Mouse (Mus musculus) neural tube, embryonic 14.5 days (tissue): ENCODE results near the gene Tpm4. TPM values are rescaled to one million over a fixed set of nuclear protein-coding genes. Genes with fewer than 3 reads are reported as not detected.

Source experiments
- ATAC-seq: fragments of 200-750 bp; cut with Nextera tagmentation; 2 replicates; pipeline ENCODE4 v1.8.0; 2017; ENCODE audit warnings: low read depth, mild to moderate bottlenecking, moderate TSS enrichment, moderate library complexity
- H3K27ac ChIP-seq: fragments of 300-500 bp; sonication (generic); 2 replicates; pipeline ENCODE4 v1.5.1; 2014; ENCODE audit warnings: low read depth, mild to moderate bottlenecking, control low read depth, low read length, moderate library complexity, mixed read lengths
- H3K27me3 ChIP-seq: fragments of 300-500 bp; sonication (generic); 2 replicates; pipeline ENCODE4 v1.6.1; 2014; ENCODE audit warnings: low read length; ENCODE audit not compliant: control insufficient read depth, insufficient read depth
- H3K36me3 ChIP-seq: fragments of 300-500 bp; sonication (generic); 2 replicates; pipeline ENCODE4 v1.6.1; 2014; ENCODE audit warnings: low read length, mixed read lengths; ENCODE audit not compliant: control insufficient read depth, insufficient read depth
- H3K4me1 ChIP-seq: fragments of 300-500 bp; sonication (generic); 2 replicates; pipeline ENCODE4 v1.6.1; 2014; ENCODE audit warnings: low read length; ENCODE audit not compliant: control insufficient read depth, insufficient read depth
- H3K4me2 ChIP-seq: fragments of 300-500 bp; sonication (generic); 2 replicates; pipeline ENCODE4 v1.6.1; 2014; ENCODE audit warnings: mild to moderate bottlenecking, low read depth, low read length, control low read depth
- H3K4me3 ChIP-seq: fragments of 300-500 bp; sonication (generic); 2 replicates; pipeline ENCODE4 v1.5.1; 2014; ENCODE audit warnings: low read depth, low read length, control low read depth, mixed read lengths
- H3K9ac ChIP-seq: fragments of 300-500 bp; sonication (generic); replicated peaks from 2 replicates; pipeline ENCODE4 v1.6.1; 2014; ENCODE audit warnings: low read depth, mild to moderate bottlenecking, control low read depth, low read length, mixed read lengths
- H3K9me3 ChIP-seq: fragments of 300-500 bp; sonication (generic); 2 replicates; pipeline ENCODE4 v1.6.1; 2016; ENCODE audit warnings: low read length; ENCODE audit not compliant: control insufficient read depth
- WGBS: fragments of 180-500 bp; shearing (Covaris S2); extraction: QIAGEN DNeasy Blood & Tissue Kit; methylation state at CpG from one replicate; pipeline ENCODE4 v1.1.7; 2014; 5-methylcytosine and 5-hydroxymethylcytosine counted together
- polyA plus RNA-seq: library from polyadenylated mRNA; unstranded; fragments of >200 nt; fragmentation: Nextera tagmentation; extraction: Ambion mirVana; gene quantifications from 2 replicates; pipeline ENCODE4 v1.2.1, GENCODE M21; 2014

Gene Tpm4
- polyA plus RNA-seq, 1 experiment from 2014 or later, result 102 TPM

DNA sequence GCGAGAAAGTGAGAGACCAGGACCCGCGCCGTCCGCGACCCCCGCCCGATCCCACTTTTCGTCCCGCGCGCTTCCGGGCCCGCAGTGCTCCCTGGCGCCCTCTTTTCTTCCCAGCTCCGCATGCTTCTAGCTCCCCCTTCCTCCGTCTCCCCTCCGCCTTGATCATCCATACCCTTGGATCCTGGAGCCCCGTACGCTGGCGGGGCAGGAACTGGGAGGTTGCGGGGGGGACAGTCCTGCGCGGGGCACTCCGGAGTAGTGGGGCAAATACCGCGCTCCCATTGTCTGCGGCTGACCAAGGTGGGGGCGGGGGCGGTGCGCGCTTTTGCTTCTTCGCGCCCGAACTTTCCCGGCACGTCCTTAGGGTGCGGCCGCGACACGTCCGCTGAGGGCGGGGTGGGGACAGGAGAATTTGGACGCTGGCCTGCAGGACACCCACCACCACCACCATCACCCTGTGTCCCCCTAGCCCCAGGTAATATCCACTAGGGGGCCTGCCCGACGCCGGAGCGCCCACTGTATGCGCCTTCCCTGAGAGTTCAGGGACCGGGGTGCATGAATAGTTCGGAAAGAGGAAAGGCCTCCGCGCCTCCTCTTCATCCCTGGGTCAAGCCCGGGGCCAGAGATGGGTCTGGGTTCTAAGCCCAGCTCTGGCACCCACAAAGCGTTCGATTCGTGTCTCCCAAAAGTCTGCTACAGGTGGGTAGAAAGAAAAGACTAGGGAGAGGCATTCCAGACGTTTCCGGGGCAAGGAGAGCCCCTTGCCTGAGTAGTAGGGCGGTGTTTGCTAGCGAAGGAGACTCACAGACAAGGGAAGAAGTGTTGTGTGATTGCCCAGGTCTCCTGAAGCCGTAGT is 899 bp downstream of the Tpm4 start:
- H3K9me3 ChIP-seq, result no peaks in the 10 kb centered on the region
- 0 out of 2 replicates have a peak, but pooled peaks cover 4% of the 10 kb centered on the region for H3K4me1 ChIP-seq
- H3K4me2 ChIP-seq, result peak overlapping the region; percentile 73
- H3K36me3 ChIP-seq, result peaks cover 8% of the 10 kb centered on the region; the same call in 1 of the 2 replicates
- WGBS, result under 1% methylated on average over 54 of the region's 62 CpGs
- peak overlapping the region; percentile 81 for H3K4me3 ChIP-seq
- peak overlapping the region; percentile 90 for H3K9ac ChIP-seq
- no peaks in the 10 kb centered on the region for H3K27me3 ChIP-seq
- peak; percentile 79 for ATAC-seq
- H3K27ac ChIP-seq, result peak overlapping the region; percentile 68

DNA sequence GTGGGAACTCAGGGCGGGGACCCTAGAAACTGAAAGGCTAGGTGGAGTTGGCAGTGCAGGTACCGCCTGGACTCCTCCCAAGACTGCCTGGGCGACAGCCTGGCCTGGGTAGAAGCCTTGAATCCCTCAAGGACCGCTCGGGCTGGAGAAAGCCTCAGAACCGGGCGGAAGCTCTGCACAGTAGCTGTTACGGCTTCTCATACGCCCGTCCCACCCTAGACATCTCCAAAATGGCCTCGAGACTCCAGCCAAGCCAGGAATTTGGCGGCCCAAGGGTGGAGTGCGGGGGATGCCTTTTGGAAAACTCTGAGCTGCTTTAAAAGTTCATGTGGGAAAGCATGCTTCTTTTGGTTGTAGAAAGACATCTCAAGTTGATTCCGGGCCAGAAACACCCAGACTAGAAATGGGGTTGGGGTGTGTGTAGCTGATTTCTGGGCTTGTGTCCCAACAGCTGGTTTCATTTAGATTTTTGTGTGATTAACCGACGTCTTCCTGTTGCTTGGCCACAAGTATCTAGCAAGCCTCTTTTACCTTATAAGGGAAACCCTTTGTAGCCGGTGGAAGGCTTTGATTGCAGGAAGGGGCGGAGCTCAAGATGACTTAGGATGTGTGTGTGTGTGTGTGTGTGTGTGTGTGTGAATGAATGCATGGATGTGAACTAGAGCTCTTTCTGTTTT is 1.7 kb downstream of the Tpm4 start:
- peak overlapping the region; percentile 81 for H3K4me3 ChIP-seq
- whole genome bisulfite sequencing, result 1% methylated on average over 18 of the region's 18 CpGs

DNA sequence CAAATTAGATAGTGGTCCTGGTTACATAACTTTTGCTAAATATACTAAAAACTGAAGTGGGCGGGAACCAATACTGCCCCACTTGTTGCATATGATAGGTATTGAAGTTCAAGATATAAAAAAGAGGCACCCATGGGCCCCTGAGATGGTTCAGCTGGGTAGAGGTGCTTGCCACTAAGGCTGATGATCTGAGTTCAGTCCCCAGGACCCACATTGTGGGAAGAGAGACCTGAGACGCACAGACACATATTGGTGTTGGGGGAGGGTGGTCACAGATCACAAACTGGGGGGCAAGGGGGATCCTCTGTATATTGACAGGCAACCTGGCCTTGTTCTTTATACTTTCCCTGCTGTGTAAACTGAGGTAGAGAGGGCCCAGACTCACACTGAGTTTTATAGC is 2.7 kb downstream of the Tpm4 start:
- Histone ChIP-seq H3K9ac (no peak overlapping the region), H3K4me3 (no peak overlapping the region), H3K9me3 (no peaks in the 10 kb centered on the region), H3K4me2 (no peak overlapping the region), H3K36me3 (peaks cover 18% of the 10 kb centered on the region), H3K27ac (no peak overlapping the region), H3K27me3 (no peaks in the 10 kb centered on the region), H3K4me1 (0 out of 2 replicates have a peak, but pooled peaks cover 4% of the 10 kb centered on the region)
- no peak for ATAC-seq
- WGBS, result 97% methylated on average over 2 of the region's 2 CpGs

More for the DNA sequence above, 1.7 kb downstream of the Tpm4 start:
- H3K4me1 ChIP-seq, result 0 out of 2 replicates have a peak, but pooled peaks cover 4% of the 10 kb centered on the region
- H3K27me3 ChIP-seq, result no peaks in the 10 kb centered on the region
- peak; percentile 32; the same call in 1 of the 2 replicates for ATAC-seq
- peaks cover 14% of the 10 kb centered on the region for H3K36me3 ChIP-seq
- H3K9ac ChIP-seq, result peak overlapping the region; percentile 90
- peak overlapping the region; percentile 73 for H3K4me2 ChIP-seq
- no peaks in the 10 kb centered on the region for H3K9me3 ChIP-seq
- peak overlapping the region; percentile 68 for H3K27ac ChIP-seq

DNA sequence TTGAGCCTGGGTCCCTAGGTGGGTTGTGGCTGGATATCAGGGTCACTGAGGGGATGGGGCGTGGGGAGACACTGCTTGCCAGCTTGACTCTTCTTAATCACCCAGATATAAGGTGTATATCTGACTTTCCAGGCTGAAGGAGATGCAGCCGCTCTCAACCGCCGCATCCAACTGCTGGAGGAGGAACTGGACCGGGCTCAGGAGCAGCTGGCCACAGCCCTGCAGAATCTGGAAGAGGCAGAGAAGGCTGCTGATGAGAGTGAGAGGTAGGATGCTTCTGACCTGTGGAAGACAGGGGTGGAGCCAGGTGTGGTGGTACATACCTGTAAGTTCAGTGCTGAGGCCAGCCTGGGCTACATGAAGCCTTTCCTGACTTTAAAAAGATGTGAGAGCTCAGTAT is 3.7 kb downstream of the Tpm4 start:
- H3K4me1 ChIP-seq, result 0 out of 2 replicates have a peak, but pooled peaks cover 4% of the 10 kb centered on the region
- no peak overlapping the region for H3K27ac ChIP-seq
- no peak overlapping the region for H3K9ac ChIP-seq
- ATAC-seq, result no peak
- 96% methylated on average over 5 of the region's 5 CpGs for WGBS
- H3K27me3 ChIP-seq, result no peaks in the 10 kb centered on the region
- no peak overlapping the region for H3K4me3 ChIP-seq
- H3K4me2 ChIP-seq, result no peak overlapping the region
- H3K36me3 ChIP-seq, result peaks cover 19% of the 10 kb centered on the region
- no peaks in the 10 kb centered on the region for H3K9me3 ChIP-seq

DNA sequence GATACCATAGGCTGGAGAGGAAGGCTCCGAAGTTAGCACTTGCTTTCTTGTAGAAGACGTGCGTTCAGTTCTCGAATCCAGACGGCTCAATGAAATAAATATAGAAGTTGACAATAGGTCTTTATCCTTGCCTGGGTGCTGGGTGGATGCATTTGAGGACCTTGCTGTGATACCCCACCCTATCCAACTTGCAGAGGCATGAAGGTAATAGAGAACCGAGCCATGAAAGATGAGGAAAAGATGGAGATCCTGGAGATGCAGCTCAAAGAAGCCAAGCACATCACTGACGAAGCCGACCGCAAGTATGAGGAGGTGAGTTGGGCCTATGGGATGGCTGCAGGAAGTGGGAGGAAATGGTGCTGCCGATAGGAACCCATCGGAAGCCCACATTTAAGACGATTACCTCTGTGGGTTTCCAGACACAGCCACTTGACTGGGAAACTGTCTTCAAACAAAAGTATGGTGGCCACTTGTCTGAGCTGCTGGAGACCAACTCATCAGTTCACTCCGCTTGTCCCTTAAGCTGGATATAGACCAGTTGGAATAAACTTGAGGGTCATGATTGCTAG is 8.6 kb downstream of the Tpm4 start:
- Histone ChIP-seq H3K4me2 (no peak overlapping the region), H3K27me3 (no peaks in the 10 kb centered on the region), H3K36me3 (peaks cover 44% of the 10 kb centered on the region), H3K4me3 (no peak overlapping the region), H3K9me3 (no peaks in the 10 kb centered on the region), H3K27ac (no peak overlapping the region), H3K4me1 (no peaks in the 10 kb centered on the region), H3K9ac (no peak overlapping the region)
- 93% methylated on average over 13 of the region's 13 CpGs for WGBS
- no peak for ATAC-seq

DNA sequence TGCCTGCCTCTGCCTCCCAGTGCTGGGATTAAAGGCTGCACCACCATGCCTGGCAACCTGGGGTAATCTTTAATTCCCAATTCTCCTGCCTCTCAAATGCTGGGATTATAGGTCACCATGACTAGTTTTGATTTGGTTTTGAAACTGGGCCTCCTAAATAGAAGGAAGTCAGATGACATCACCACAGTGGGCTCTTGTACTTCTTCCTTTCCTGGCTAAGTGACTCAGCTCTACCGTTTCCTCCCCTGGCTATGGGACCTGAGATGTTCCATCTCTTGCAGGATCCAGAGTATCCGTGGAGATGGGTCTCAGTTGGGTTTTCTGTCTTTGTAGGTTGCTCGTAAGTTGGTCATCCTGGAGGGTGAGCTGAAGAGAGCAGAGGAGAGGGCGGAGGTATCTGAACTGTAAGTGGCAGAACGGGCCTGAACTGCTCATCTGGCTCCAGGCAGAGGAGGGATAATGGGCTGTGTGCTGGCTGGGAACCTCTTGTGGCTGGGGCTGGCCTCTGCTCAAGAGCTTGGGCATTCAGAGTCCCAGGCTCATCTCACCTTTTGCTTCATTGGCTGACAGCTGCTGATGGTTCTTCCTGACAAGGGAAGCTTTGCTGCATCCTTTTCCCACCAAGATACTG is 9.7 kb downstream of the Tpm4 start:
- Histone ChIP-seq H3K27me3 (no peaks in the 10 kb centered on the region), H3K4me3 (no peak overlapping the region), H3K27ac (no peak overlapping the region), H3K36me3 (peaks cover 46% of the 10 kb centered on the region), H3K4me2 (no peak overlapping the region), H3K4me1 (no peaks in the 10 kb centered on the region), H3K9me3 (no peaks in the 10 kb centered on the region), H3K9ac (no peak overlapping the region)
- ATAC-seq, result no peak
- WGBS, result 92% methylated on average over 5 of the region's 5 CpGs

DNA sequence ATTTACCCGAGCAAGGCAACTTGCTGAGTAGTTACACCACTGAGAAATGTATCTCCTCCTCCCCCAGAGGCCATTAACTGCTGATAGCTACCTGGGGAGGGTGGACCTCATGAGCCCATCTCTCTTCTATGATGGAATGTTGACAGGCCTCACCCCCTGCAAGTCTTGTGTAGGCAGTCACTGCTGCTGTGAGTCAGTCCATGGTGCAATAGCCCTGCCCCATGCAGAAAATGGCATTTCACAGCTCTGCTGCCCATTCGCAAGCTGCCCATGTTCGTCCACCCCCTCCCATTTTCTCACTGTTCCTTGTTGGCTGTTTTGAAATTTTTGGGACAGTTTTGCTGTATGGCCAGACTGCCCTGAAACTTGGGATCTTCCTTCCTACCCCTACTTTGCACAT is 10.7 kb downstream of the Tpm4 start:
- Histone ChIP-seq H3K9ac (no peak overlapping the region), H3K27me3 (no peaks in the 10 kb centered on the region), H3K4me3 (no peak overlapping the region), H3K4me1 (no peaks in the 10 kb centered on the region), H3K36me3 (peaks cover 47% of the 10 kb centered on the region), H3K9me3 (no peaks in the 10 kb centered on the region), H3K27ac (no peak overlapping the region), H3K4me2 (no peak overlapping the region)
- no peak for ATAC-seq
- WGBS, result 91% methylated on average over 3 of the region's 3 CpGs

DNA sequence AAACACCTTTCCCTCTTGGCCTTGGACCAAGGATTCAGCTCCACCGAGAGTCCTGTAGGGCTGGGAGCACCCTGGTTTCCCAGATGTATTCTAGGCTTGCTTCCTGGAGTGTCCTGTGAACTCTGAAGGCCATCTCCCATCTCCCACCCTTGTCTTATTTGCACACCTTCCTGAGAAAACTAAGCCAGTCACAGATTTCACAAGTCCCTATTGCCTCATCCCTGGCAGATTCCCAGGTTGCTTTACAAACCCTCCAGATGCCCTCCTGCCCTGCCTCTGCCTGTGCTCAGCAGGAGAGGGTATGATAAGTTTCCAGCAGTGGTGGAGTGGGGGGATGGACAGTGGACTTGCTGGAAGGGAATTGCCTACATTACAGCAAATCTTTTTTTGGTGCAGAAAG is 11.3 kb downstream of the Tpm4 start:
- Histone ChIP-seq H3K4me3 (no peak overlapping the region), H3K27ac (no peak overlapping the region), H3K4me2 (no peak overlapping the region), H3K4me1 (no peaks in the 10 kb centered on the region), H3K36me3 (peaks cover 45% of the 10 kb centered on the region), H3K9ac (no peak overlapping the region), H3K9me3 (no peaks in the 10 kb centered on the region), H3K27me3 (no peaks in the 10 kb centered on the region)
- ATAC-seq, result no peak
- WGBS, result 93% methylated on average over 1 of the region's 1 CpGs
